In the genomic region with DNA sequence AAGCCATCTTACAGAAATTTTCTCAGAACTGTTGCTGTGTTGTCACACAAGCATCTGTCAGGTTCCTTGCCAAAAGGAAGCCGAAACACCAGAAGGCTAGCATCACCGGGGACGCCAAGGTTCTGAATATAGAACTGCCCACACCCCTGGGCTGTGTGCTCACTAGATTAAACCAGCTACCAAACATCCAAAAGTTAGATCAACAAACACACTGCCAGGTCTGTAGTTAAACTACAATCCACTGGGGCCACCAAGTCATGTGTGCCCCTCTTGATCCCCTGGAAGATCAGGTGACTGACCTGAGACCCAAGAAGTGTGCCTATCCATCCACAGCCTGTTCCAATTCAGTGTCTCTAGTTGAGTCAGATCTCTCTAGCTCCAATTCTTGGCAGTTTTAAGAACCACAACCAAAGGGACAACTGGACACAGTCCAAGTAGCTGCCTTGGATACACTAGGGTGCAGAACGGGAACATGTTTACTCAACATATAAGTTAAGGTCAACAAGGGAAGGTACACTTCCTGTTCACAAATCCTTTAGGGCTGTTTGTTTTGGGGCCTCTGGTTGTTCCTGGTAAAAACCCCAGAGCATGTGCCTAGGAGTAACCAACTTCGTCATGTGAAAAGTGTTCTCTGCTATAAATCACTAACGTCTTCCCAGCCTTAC, we compare ENCODE assay signal across 14 mouse cellular contexts.
DNase-seq lines count a peak whose midpoint lies in the region; ATAC-seq and TF ChIP-seq lines count a peak whose summit lies in the region.
"Had no signal": no experiment of that assay in that cellular context is flagged by ENCODE, and none has a peak within 500 bp of the region (broad histone marks: within the 10 kb centered on the region; RNA-seq: fewer than 3 reads in every experiment).

No protein-coding gene starts in this region.

- H3K27ac ChIP-seq in liver, postnatal 0 days (ENCODE audit: low read depth) = no peak overlapping the region
- H3K27ac ChIP-seq in heart, adult 2 months = no peak overlapping the region
- H3K27ac ChIP-seq: hindbrain, embryonic 10.5 days; limb, embryonic 12.5 days; midbrain, embryonic 10.5 days had no signal

- ATAC-seq in frontal cortex, adult (ENCODE audit: low TSS enrichment) = peak; percentile 87
- peak; percentile 76 for ATAC-seq in liver, postnatal 0 days

- H3K9ac ChIP-seq in liver, postnatal 0 days (replicated peaks) = no peak overlapping the region
- no peak overlapping the region for H3K9ac ChIP-seq in heart, adult 2 months (ENCODE audit: low read depth, low read length)
- H3K9ac ChIP-seq: limb, embryonic 12.5 days had no signal

- TF ChIP-seq POLR2A in heart, adult 2 months (IDR thresholded peaks at IDR 0.05; ENCODE audit: insufficient read depth, low read depth, low read length) = no peak

- no peaks in the 10 kb centered on the region for H3K9me3 ChIP-seq in liver, postnatal 0 days (ENCODE audit: low read length)
- H3K9me3 ChIP-seq: hindbrain, embryonic 10.5 days; limb, embryonic 12.5 days; midbrain, embryonic 10.5 days had no signal

- no peaks in the 10 kb centered on the region for H3K27me3 ChIP-seq in liver, postnatal 0 days (ENCODE audit: insufficient read depth, low read length)
- H3K27me3 ChIP-seq in heart, adult 2 months (ENCODE audit: control insufficient read depth, insufficient read depth, low read length) = no peaks in the 10 kb centered on the region

- no peak for TF ChIP-seq EP300 in liver, postnatal 0 days (IDR thresholded peaks at IDR 0.05; ENCODE audit: low read depth)
- TF ChIP-seq EP300 in heart, adult 2 months (IDR thresholded peaks at IDR 0.05; ENCODE audit: insufficient read depth, low read depth, low read length) = no peak

- H3K79me2 ChIP-seq in heart, adult 2 months (replicated peaks; ENCODE audit: control insufficient read depth, insufficient read depth, low read length) = no peaks in the 10 kb centered on the region

- no peaks in the 10 kb centered on the region for H3K36me3 ChIP-seq in liver, postnatal 0 days (replicated peaks; ENCODE audit: insufficient read depth, low read length)
- H3K36me3 ChIP-seq in heart, adult 2 months (ENCODE audit: control insufficient read depth, insufficient read depth, low read length) = no peaks in the 10 kb centered on the region
- H3K36me3 ChIP-seq: hindbrain, embryonic 10.5 days; limb, embryonic 12.5 days; midbrain, embryonic 10.5 days had no signal

- H3K4me1 ChIP-seq in liver, postnatal 0 days (ENCODE audit: insufficient read depth) = peaks cover 2% of the 10 kb centered on the region; the same call in 1 of the 2 replicates
- H3K4me1 ChIP-seq in heart, adult 2 months (ENCODE audit: control insufficient read depth, insufficient read depth, low read length) = no peaks in the 10 kb centered on the region
- H3K4me1 ChIP-seq: hindbrain, embryonic 10.5 days; limb, embryonic 12.5 days; midbrain, embryonic 10.5 days had no signal

- no peak overlapping the region for H3K4me2 ChIP-seq in liver, postnatal 0 days (ENCODE audit: low read depth, low read length)
- H3K4me2 ChIP-seq: limb, embryonic 12.5 days had no signal

- no peak for TF ChIP-seq CTCF in liver, postnatal 0 days (IDR thresholded peaks at IDR 0.05; ENCODE audit: low read depth)
- TF ChIP-seq CTCF in heart, adult 2 months (IDR thresholded peaks at IDR 0.05) = no peak

- H3K4me3 ChIP-seq in liver, postnatal 0 days (ENCODE audit: low read depth, low read length) = no peak overlapping the region
- H3K4me3 ChIP-seq in heart, adult 2 months = no peak overlapping the region
- H3K4me3 ChIP-seq: erythroblast, embryonic 14.5 days; hindbrain, embryonic 10.5 days; limb, embryonic 12.5 days; midbrain, embryonic 10.5 days had no signal

- no peak for DNase-seq in frontal cortex, postnatal 25 days (ENCODE audit: low spot score in 2 of 2)
- DNase-seq in adipocyte (ENCODE audit: low spot score) = peak; percentile 74
- DNase-seq in kidney, adult 9 months = peak; percentile 45
- no peak for DNase-seq in liver, postnatal 0 days
- no peak for DNase-seq in heart, adult 2 months
- DNase-seq in heart, postnatal 4 days = no peak
- no peak for DNase-seq in retina, postnatal 1 day
- DNase-seq: cerebellum, postnatal 36 days; thymus, postnatal 36 days had no signal

- WGBS in liver, postnatal 0 days (ENCODE audit: insufficient replicate concordance) = 55% methylated on average over 6 of the region's 6 CpGs
- 56% methylated on average over 6 of the region's 6 CpGs for WGBS in heart, adult 2 months

- intact Hi-C loops in heart, adult 2 months (cut with DNase I) = no loop called here

Comparison
In these comparisons a context has a peak if more than half of its experiments do, and no peak if none do; other contexts are left out.
1. DNase-seq: peak in adipocyte (single experiment) and kidney, adult 9 months (single experiment); none in frontal cortex, postnatal 25 days (0 of 2), liver, postnatal 0 days (single experiment), heart, adult 2 months (0 of 2), heart, postnatal 4 days (single experiment) and retina, postnatal 1 day (single experiment).